Mouse (Mus musculus) olfactory bulb, adult 2 months (tissue): Measurements from ENCODE around the gene Zfp956.

Experiments used
- CTCF ChIP-seq: fragments of 200-500 bp; IDR thresholded peaks from 2 replicates; pipeline ENCODE4 v1.5.1; 2012; ENCODE audit warnings: low read depth, mild to moderate bottlenecking, low read length, moderate library complexity; ENCODE audit not compliant: insufficient read depth
- POLR2A ChIP-seq: fragments of 200-500 bp; IDR thresholded peaks from 2 replicates; pipeline ENCODE4 v1.6.1; 2012; ENCODE audit warnings: mild to moderate bottlenecking, low read depth, low read length, moderate library complexity; ENCODE audit not compliant: insufficient read depth

DNA sequence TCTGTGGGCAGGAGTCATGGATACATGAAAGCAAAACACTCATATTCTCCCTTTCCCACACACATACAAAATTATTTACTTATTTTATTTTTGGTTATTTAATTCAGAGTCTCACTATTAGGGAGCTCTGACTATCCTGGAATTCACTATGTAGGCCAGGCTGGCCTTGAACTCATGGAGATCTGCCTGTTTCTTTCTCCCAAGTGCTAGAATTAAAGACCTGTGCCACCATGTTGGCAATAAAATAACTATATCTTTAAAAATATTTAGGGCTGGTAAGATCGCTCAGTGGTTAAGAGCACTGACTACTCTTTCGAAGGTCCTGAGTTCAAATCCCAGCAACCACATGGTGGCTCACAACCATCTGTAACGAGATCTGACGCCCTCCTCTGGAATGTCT lies 5.8 kb upstream of the Zfp956 start:
- no peak for TF ChIP-seq POLR2A
- no peak for TF ChIP-seq CTCF
